Mouse (Mus musculus): ENCODE measurements around the gene Exoc6b. TPM values are rescaled to one million over a fixed set of nuclear protein-coding genes. Genes with fewer than 3 reads are reported as not detected.

Gene Exoc6b
- polyA plus RNA-seq, 1 experiment = 41.9 TPM

DNA sequence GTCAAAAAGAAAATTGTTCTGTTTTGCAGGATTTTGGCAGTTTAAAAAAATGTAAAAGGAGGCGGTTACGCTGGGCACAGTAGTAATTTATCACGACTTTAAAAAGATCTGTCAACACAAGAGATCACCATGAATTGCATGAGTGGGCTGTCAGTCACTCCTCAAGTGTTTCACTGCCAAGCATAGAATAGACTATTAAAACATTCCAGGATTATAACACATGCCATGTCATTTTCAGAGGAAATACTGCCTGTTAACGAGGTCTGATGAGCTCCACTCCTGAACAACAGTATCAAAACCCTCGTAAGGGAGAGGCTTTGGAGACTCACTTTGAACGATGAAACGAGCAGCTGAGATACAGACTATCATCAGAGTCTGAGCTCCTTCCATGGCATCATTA, 223.6 kb downstream of the Exoc6b start:
- Histone ChIP-seq H3K9ac (ENCODE audit: low read depth, poor library complexity, severe bottlenecking) (no peak overlapping the region), H3K36me3 (ENCODE audit: control insufficient read depth, insufficient read depth, low read length, poor library complexity, severe bottlenecking) (no peaks in the 10 kb centered on the region), H3K27ac (ENCODE audit: insufficient read depth, low read length) (no peak overlapping the region), H3K4me3 (ENCODE audit: low read depth, low read length) (no peak overlapping the region), H3K9me3 (replicated peaks; ENCODE audit: control insufficient read depth, insufficient read depth, low read length, poor library complexity, severe bottlenecking) (no peaks in the 10 kb centered on the region), H3K4me1 (ENCODE audit: control insufficient read depth, insufficient read depth, low read length) (no peaks in the 10 kb centered on the region), H3K27me3 (ENCODE audit: control insufficient read depth, insufficient read depth, low read length, poor library complexity, severe bottlenecking) (no peaks in the 10 kb centered on the region)
- TF ChIP-seq CTCF (IDR thresholded peaks at IDR 0.05; ENCODE audit: low read depth, low read length) (no peak), EP300 (IDR thresholded peaks at IDR 0.05; ENCODE audit: insufficient read depth, low read depth, low read length) (no peak), POLR2A (IDR thresholded peaks at IDR 0.05; ENCODE audit: insufficient read depth, low read length) (no peak)

DNA sequence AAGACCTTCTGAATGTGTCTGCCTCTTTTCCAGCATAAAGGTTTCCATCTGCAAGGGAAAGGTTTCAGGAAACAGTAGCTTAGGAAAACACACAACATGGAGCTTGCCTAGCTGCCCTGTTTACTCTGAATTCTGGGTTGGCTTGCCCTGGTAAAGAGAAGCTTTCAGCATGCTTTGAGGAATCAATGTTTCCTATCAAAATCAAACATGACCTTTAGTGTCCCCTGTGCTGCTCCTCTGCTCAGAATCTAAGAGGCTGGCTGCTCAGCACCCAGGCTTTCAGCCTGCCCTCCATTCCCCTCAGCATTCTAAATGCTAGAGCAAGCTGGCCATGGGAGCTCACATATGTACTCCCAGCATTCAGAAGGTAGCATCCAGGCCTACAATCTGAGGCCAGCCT, 228.2 kb downstream of the Exoc6b start:
- H3K36me3 ChIP-seq (ENCODE audit: control insufficient read depth, insufficient read depth, low read length, poor library complexity, severe bottlenecking) = no peaks in the 10 kb centered on the region; the same call in 1 of the 2 replicates
- H3K27me3 ChIP-seq (ENCODE audit: control insufficient read depth, insufficient read depth, low read length, poor library complexity, severe bottlenecking) = no peaks in the 10 kb centered on the region
- H3K4me3 ChIP-seq (ENCODE audit: low read depth, low read length) = no peak overlapping the region
- H3K27ac ChIP-seq (ENCODE audit: insufficient read depth, low read length) = no peak overlapping the region
- TF ChIP-seq POLR2A (IDR thresholded peaks at IDR 0.05; ENCODE audit: insufficient read depth, low read length) = no peak
- no peaks in the 10 kb centered on the region for H3K4me1 ChIP-seq (ENCODE audit: control insufficient read depth, insufficient read depth, low read length)
- no peak overlapping the region for H3K9ac ChIP-seq (ENCODE audit: low read depth, poor library complexity, severe bottlenecking)
- no peaks in the 10 kb centered on the region for H3K9me3 ChIP-seq (replicated peaks; ENCODE audit: control insufficient read depth, insufficient read depth, low read length, poor library complexity, severe bottlenecking)

DNA sequence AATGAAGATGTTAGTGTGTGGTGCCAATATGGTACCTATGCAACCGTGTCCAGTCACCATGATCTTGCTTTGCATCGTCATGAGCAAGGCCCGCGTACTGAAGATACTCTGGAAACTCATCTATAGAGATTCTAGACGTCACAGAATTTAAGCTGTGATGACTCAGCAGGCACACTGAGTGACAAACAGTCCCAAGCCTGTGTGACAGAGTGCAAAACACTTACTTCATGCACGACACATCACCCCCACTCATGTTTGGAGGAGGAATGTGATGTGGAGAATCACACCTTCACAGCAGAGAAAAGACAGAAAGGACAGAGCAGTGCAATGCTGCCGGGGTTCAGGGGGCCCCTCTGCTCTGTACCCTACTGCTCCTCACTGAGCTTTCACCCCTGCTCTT, 261.8 kb downstream of the Exoc6b start:
- no peaks in the 10 kb centered on the region for H3K9me3 ChIP-seq (replicated peaks; ENCODE audit: control insufficient read depth, insufficient read depth, low read length, poor library complexity, severe bottlenecking)

DNA sequence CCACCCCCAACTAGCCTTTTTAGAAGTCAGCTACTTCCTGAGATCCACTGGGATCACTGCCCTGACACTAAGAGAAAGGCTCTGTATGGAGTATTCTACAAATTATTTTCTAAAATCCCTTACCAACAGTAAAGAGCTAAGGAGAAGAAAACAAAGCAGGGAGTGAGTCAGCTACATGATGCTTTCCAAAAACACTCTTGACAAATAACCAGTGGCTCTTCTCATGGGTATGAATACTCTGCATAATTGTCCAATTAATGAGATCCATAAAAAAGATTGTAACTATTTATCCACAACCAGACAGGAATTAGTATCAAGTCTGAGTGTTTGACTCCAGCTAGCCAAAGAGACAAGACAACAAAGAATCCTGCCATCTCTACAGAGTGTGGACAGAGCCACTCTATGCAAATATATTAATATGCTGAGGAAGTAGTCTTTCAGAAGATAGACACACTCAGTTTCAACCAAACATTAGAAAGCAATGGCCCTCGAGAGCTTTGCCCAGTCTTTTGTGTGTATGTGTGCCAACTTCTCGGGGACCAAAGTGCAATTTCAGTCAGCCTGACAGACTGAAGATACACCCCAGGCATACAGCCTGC, 263.1 kb downstream of the Exoc6b start:
- H3K36me3 ChIP-seq (ENCODE audit: control insufficient read depth, insufficient read depth, low read length, poor library complexity, severe bottlenecking) = no peaks in the 10 kb centered on the region
- H3K27me3 ChIP-seq (ENCODE audit: control insufficient read depth, insufficient read depth, low read length, poor library complexity, severe bottlenecking) = no peaks in the 10 kb centered on the region
- no peak overlapping the region for H3K27ac ChIP-seq (ENCODE audit: insufficient read depth, low read length)
- no peak overlapping the region for H3K9ac ChIP-seq (ENCODE audit: low read depth, poor library complexity, severe bottlenecking)
- no peaks in the 10 kb centered on the region for H3K4me1 ChIP-seq (ENCODE audit: control insufficient read depth, insufficient read depth, low read length)
- no peak overlapping the region for H3K4me3 ChIP-seq (ENCODE audit: low read depth, low read length)
- TF ChIP-seq POLR2A (IDR thresholded peaks at IDR 0.05; ENCODE audit: insufficient read depth, low read length) = no peak
- TF ChIP-seq EP300 (IDR thresholded peaks at IDR 0.05; ENCODE audit: insufficient read depth, low read depth, low read length) = no peak
- H3K9me3 ChIP-seq (replicated peaks; ENCODE audit: control insufficient read depth, insufficient read depth, low read length, poor library complexity, severe bottlenecking) = no peaks in the 10 kb centered on the region

More for the DNA sequence above, 261.8 kb downstream of the Exoc6b start:
- TF ChIP-seq POLR2A (IDR thresholded peaks at IDR 0.05; ENCODE audit: insufficient read depth, low read length) = no peak
- TF ChIP-seq EP300 (IDR thresholded peaks at IDR 0.05; ENCODE audit: insufficient read depth, low read depth, low read length) = no peak
- no peak for TF ChIP-seq CTCF (IDR thresholded peaks at IDR 0.05; ENCODE audit: low read depth, low read length)
- H3K27me3 ChIP-seq (ENCODE audit: control insufficient read depth, insufficient read depth, low read length, poor library complexity, severe bottlenecking) = no peaks in the 10 kb centered on the region
- H3K36me3 ChIP-seq (ENCODE audit: control insufficient read depth, insufficient read depth, low read length, poor library complexity, severe bottlenecking) = no peaks in the 10 kb centered on the region
- H3K4me1 ChIP-seq (ENCODE audit: control insufficient read depth, insufficient read depth, low read length) = no peaks in the 10 kb centered on the region
- H3K9ac ChIP-seq (ENCODE audit: low read depth, poor library complexity, severe bottlenecking) = no peak overlapping the region
- no peak overlapping the region for H3K4me3 ChIP-seq (ENCODE audit: low read depth, low read length)
- H3K27ac ChIP-seq (ENCODE audit: insufficient read depth, low read length) = no peak overlapping the region

DNA sequence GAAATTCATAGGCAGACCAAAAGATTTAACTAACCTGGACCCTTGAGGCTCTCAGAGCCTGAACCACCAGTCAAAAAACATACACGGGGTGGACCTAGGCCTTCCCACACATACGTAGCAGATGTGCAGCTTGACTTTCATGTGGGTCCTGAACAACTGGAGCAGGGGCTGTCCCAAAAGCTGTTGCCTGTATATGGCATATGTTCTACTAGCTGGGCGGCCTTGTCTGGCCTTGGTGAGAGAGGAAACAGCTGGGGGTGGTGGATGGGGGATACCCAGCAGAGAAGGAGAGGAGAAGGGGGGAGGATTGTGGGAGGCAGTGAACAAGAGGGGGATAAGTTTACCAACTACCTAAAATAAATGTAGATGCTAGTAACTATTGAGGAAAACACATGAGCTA, 270.6 kb downstream of the Exoc6b start:
- H3K4me1 ChIP-seq (ENCODE audit: control insufficient read depth, insufficient read depth, low read length) = no peaks in the 10 kb centered on the region
- H3K4me3 ChIP-seq (ENCODE audit: low read depth, low read length) = no peak overlapping the region
- no peaks in the 10 kb centered on the region for H3K9me3 ChIP-seq (replicated peaks; ENCODE audit: control insufficient read depth, insufficient read depth, low read length, poor library complexity, severe bottlenecking)
- no peaks in the 10 kb centered on the region for H3K36me3 ChIP-seq (ENCODE audit: control insufficient read depth, insufficient read depth, low read length, poor library complexity, severe bottlenecking)
- no peaks in the 10 kb centered on the region for H3K27me3 ChIP-seq (ENCODE audit: control insufficient read depth, insufficient read depth, low read length, poor library complexity, severe bottlenecking)
- TF ChIP-seq CTCF (IDR thresholded peaks at IDR 0.05; ENCODE audit: low read depth, low read length) (no peak), EP300 (IDR thresholded peaks at IDR 0.05; ENCODE audit: insufficient read depth, low read depth, low read length) (no peak), POLR2A (IDR thresholded peaks at IDR 0.05; ENCODE audit: insufficient read depth, low read length) (no peak)
- H3K9ac ChIP-seq (ENCODE audit: low read depth, poor library complexity, severe bottlenecking) = no peak overlapping the region
- no peak overlapping the region for H3K27ac ChIP-seq (ENCODE audit: insufficient read depth, low read length)

DNA sequence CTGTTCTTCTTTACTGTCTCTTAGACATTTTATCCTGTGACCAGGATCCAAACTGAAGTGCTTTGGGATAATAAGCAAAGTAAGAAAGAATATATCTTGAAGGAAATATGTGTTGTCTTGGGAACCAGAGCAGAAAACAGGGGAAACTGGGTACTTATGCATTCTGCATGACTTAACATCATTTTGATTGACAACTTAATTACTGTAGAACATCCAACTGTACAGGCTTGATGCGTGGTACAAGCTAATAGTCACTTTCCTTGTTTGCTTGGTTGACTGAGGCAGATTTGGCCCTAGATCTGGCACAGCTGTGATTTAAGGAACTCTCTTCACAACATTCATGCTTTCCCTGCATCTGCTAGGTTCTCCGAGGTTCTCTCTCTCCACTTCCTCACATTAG, 285.3 kb downstream of the Exoc6b start:
- TF ChIP-seq CTCF (IDR thresholded peaks at IDR 0.05; ENCODE audit: low read depth, low read length) (no peak), POLR2A (IDR thresholded peaks at IDR 0.05; ENCODE audit: insufficient read depth, low read length) (no peak), EP300 (IDR thresholded peaks at IDR 0.05; ENCODE audit: insufficient read depth, low read depth, low read length) (no peak)
- no peaks in the 10 kb centered on the region for H3K36me3 ChIP-seq (ENCODE audit: control insufficient read depth, insufficient read depth, low read length, poor library complexity, severe bottlenecking)
- H3K9me3 ChIP-seq (replicated peaks; ENCODE audit: control insufficient read depth, insufficient read depth, low read length, poor library complexity, severe bottlenecking) = no peaks in the 10 kb centered on the region
- no peak overlapping the region for H3K27ac ChIP-seq (ENCODE audit: insufficient read depth, low read length)
- no peaks in the 10 kb centered on the region for H3K27me3 ChIP-seq (ENCODE audit: control insufficient read depth, insufficient read depth, low read length, poor library complexity, severe bottlenecking)
- H3K4me1 ChIP-seq (ENCODE audit: control insufficient read depth, insufficient read depth, low read length) = no peaks in the 10 kb centered on the region
- H3K4me3 ChIP-seq (ENCODE audit: low read depth, low read length) = no peak overlapping the region
- H3K9ac ChIP-seq (ENCODE audit: low read depth, poor library complexity, severe bottlenecking) = no peak overlapping the region
